Mouse (Mus musculus): ENCODE measurements around the gene Fxr2.
"Not testable (repeated sequence)": the region's sequence is repeated elsewhere in the genome, so short reads cannot be mapped to it uniquely, and the experiment has no call there.

Gene Fxr2

GRCm38 (mm10) chr11:69610899-69611298, 21.9 kb upstream of the Fxr2 start:
- DNase-seq (ENCODE audit: low spot score in 2 of 2), result no peak

DNA sequence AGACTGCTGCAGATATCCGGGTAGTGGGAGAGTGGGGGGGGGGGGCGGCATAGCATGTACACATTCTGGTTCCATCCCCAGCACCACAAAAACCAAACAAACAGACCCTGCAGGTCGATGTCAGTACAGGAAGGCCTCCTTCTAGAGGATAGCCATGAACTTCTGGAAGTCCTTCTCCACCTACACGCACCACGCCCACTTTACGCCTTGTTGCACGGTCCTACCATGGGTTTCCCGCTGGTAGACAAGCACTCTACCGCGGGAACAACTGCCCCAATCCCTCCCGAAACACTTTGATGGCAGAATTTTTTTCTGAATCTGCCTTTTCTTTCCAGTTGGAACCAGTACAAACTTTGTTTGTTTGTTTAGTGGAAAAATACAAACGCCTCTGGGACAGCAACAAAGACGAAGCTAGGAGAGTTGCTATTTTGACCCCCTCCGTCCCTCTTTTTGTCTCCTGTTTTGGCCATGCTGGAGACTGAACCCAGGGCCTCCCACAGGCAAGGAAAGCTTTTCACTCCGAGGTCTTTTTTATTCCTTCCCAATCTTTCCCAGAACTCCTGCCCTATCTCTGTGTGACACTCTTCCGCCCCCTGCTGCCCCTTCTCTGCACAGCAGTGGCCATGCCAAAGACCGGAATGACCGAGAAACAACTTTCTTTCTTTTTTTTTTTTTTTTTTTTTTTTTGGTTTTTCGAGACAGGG, 19.1 kb upstream of the Fxr2 start:
- peak; percentile 53 to 58 for DNase-seq (ENCODE audit: low spot score in 2 of 2)

DNA sequence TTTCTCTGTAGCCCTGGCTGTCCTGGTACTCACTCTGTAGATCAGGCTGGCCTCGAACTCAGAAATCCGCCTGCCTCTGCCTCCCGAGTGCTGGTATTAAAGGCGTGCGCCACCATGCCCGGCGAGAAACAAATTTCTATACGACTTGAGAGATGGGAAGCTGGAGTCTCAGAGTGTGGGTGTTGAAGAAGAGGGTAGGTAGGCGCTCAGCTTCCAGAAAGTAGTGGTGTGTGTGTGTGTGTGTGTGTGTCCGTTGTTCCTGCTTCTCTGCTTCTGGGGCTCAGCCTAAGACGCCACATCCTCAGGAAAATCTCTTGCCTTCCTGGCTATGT, 18.6 kb upstream of the Fxr2 start:
- not testable (repeated sequence) for DNase-seq (ENCODE audit: low spot score in 2 of 2)

DNA sequence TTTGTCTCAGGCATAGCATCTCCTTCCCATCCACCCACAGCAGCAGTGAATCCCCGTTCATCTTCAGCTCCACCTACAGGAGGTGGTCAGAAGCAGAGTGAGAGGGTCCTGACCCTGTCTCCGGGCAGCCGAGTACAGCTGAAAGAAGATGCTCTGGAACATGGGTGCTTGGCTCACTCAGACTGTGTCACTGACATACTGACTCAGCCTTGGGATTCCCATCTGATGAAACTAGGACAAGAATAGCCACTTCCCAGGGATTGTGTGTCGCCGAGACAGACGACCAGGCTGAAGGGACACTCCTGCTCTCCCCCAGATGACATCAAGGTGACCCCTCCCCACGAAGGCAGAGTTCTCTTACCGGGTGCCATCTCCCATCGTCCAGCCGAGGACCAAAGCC, 16.0 kb upstream of the Fxr2 start:
- DNase-seq (ENCODE audit: low spot score in 2 of 2), result no peak

GRCm38 (mm10) chr11:69617805-69618204, 15.0 kb upstream of the Fxr2 start, which contains the start of gene Shbg:
Gene Shbg, minus strand, starts transcription at chr11:69617905.
- DNase-seq (ENCODE audit: low spot score in 2 of 2), result no peak

- no peak for DNase-seq (ENCODE audit: low spot score in 2 of 2)
Observed at GRCm38 (mm10) chr11:69620394-69621081, 12.3 kb upstream of the Fxr2 start.

DNA sequence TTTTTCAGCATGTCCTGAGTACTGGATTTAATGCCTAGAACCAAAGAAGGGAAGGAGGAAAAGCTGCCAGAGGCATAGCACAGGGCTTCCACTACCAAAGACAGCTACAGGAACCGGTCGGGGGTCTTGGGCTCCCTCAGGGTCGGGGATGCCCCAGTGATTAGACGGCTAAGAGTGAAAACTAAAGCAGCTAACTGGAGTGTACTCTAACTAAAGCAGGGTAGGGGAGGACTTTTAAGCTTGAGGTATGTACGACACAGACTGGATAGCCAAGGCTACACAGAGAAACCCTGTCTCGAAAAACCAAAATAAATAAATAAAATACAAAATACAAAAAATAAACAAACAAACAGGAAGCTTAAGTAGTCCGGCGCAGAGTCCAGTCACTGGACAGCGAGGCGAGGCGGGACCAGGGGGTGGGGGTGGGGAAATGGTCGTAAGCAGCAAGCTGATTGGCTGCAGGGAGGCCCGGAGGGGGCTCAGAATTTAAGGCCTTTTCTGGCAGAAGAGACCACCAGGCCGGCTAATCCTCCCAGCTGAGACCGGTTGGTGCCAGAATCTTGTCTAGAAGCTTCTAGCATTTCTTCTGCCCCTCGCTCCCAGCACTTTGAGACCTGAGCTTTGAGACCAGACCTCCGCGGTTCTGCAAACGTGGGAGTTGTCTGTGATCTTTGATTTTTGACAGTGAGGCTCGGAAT, 11.1 kb upstream of the Fxr2 start, which contains the start of gene Sat2:
TSS of gene Sat2 (plus strand) at position 454 of the 698 bp plus-strand sequence.
- no peak for DNase-seq (ENCODE audit: low spot score in 2 of 2)

GRCm38 (mm10) chr11:69622406-69622805, 10.4 kb upstream of the Fxr2 start:
- DNase-seq (ENCODE audit: low spot score in 2 of 2), result no peak

GRCm38 (mm10) chr11:69623006-69623405, 9.8 kb upstream of the Fxr2 start:
- DNase-seq (ENCODE audit: low spot score in 2 of 2), result no peak

DNA sequence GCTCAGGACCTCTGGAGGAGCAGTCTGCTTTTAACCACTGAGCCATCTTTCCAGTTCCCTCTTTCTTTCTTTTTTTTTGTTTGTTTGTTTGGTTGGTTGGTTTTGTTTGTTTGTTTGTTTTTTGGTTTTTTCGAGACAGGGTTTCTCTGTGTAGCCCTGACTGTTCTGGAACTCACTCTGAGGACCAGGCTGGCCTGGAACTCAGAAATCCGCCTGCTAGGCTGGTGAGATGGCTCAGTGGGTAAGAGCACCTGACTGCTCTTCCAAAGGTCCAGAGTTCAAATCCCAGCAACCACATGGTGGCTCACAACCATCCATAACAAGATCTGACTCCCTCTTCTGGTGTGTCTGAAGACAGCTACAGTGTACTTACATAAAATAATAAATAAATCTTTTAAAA, 8.5 kb upstream of the Fxr2 start:
- not testable (repeated sequence) for DNase-seq (ENCODE audit: low spot score in 2 of 2)

GRCm38 (mm10) chr11:69628286-69628685, 4.5 kb upstream of the Fxr2 start:
- DNase-seq (ENCODE audit: low spot score in 2 of 2), result peak; percentile 41 to 42

GRCm38 (mm10) chr11:69629802-69630201, 3.0 kb upstream of the Fxr2 start:
- DNase-seq (ENCODE audit: low spot score in 2 of 2), result no peak

DNA sequence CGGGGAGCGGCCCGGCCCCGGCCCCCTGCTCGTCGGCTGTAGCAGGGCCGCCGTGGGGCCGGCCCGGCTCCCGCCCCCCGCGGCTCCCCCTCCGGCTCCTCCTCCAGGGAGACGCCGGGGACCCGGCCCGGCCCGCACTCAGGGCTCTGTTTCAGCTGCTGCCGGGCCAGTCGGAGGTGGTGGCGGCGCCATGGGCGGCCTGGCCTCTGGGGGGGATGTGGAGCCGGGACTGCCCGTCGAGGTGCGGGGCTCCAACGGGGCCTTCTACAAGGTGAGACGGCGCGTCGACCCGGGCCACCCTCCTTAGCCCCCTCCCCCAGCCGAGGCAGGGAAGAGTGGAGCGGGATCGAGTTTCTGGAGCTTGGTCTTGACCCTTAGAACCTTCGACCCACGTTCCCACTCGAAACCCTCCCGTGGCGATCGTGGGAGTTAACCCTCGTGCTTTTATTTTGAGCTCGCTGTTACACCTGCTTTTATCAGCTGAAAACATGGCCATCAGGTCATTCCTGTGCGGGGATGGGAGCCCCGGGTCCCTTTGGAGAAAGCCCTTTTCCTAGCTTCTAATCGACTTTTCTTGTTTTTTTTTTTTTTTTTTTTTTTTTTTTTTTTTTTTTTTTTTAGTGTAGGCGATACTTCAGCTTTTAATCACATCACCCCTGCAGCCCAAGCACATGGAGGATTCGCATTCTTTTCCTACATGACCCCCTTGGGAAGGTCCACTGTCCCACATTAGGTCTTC, 507 bp downstream of the Fxr2 start:
- DNase-seq (ENCODE audit: low spot score in 2 of 2), result peak in 1 of 2 experiments; percentile 26

DNA sequence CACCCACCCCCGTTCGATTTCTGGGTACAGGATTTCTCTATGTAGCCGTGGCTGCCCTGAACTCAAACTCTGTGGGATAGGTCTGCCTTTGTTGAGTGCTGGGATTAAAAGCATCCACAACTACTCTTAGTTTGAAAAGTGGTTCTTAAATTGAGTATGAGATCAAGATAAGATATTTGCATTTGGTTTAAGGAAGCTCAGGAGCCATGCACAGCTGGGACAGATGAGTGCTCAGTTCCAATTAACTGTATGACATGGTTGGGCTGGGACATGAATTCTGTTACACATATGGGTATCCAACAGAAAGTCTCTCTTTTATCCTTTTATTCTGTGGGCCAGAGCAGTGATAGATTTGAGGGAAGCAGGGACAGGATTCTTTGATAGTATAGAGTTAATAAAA, 2.7 kb downstream of the Fxr2 start:
- no peak for DNase-seq (ENCODE audit: low spot score in 2 of 2)

DNA sequence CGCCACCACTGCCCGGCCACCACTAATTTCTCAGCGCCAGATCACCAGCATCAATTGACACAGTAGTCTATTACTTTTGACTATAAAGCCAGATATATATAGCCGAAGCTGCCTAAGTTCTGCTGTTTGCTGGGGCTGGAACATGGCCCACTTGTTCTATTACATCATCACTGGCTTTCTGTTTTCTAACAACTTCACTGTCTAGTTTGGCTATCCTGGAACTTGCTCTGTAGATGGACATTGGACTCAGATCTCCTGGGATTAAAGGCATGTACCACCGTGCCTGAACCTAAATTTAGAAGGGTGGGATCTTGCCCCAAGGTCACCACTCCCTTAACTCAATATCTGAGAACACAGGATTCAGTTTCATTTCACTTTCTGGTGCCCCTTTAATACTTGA, 13.1 kb downstream of the Fxr2 start:
- no peak for DNase-seq (ENCODE audit: low spot score in 2 of 2)

DNA sequence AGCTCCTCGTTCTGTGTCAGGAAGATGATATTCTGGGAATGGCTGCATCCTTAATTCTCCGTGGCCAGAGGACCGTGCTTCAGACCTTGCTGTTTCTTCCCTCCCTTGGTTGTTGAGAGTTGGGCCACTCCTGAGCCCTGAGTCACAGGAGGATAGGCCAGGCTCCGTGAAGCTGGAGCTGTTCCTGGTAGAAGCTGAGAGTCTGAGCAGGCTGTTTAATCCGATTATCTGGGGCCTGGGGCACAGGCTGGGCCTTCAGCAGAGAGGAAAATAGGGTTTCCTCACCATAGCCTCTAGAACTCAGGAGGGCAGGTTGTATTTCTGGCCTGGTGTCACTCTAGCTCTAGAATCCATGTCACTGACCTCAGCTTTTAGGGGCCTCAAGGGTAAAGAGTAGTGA, 20.6 kb downstream of the Fxr2 start:
- no peak for DNase-seq (ENCODE audit: low spot score in 2 of 2)

GRCm38 (mm10) chr11:69654760-69655159, 22.0 kb downstream of the Fxr2 start:
- DNase-seq (ENCODE audit: low spot score in 2 of 2), result no peak

DNA sequence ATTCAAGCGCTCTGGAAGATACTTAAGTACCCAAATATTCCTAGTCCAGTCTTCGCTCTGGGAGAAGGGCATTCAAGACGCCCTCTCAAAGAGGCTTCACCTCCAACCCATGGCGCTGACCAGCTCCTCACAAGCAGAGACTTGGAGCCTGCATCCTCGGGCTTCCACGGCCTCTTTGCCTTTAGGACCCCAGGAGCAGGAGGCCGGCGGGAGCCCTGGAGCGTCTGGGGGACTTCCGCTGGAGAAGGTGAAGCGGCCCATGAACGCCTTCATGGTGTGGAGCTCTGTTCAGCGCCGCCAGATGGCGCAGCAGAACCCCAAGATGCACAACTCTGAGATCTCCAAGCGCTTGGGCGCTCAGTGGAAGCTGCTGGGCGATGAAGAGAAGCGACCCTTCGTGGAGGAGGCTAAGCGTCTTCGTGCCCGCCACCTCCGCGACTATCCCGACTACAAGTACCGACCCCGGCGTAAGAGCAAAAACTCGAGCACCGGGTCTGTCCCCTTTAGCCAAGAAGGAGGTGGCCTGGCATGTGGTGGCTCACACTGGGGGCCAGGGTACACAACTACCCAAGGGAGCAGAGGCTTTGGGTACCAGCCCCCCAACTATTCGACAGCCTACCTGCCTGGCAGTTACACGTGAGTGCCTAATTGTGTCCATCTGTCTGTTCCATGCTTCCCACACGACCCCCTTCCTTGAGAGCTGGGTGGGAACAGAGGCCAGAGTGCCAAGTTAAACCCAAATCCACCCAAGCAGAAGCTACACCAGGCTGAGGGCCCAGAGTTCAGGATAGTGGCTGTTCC, 22.7 kb downstream of the Fxr2 start, which contains the start of gene Sox15:
TSS of gene Sox15 (plus strand) at position 51 of the 801 bp plus-strand sequence.
- DNase-seq (ENCODE audit: low spot score in 2 of 2), result peak; percentile 50 to 57

DNA sequence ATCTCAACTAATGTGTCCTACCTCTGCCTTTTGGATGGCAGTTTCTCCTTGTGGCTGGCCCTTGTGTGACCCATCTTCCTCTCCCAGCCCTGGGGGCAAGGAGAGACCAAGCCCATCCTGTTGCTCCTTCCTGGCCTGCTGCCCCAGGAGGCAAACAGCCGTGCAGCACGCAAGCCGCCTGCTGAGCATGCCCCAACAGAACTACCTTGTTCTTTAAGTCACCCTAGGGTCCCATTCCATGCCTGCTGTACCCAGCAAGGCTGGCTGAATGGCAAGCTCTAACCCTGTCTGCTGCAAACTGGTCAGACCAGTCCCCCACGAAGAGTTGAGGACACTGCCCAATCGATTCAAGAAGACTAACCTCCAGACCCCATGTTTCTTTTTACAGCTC, 23.3 kb downstream of the Fxr2 start:
- no peak for DNase-seq (ENCODE audit: low spot score in 2 of 2)

GRCm38 (mm10) chr11:69656617-69657461, 24.0 kb downstream of the Fxr2 start:
- no peak for DNase-seq (ENCODE audit: low spot score in 2 of 2)

All from right cerebral cortex, postnatal 36 days (tissue).